Mouse (Mus musculus) MEL (cell line): ENCODE measurements around the gene Iqch.

Experiments used
- CTCF ChIP-seq, 3 experiments: IDR thresholded peaks in 2 of 3; conservative IDR thresholded peaks in 1 of 3; 2 replicates each; pipeline ENCODE4 v1.5.1; 2011 to 2012; ENCODE audit warnings: low read length in 3 of 3, low read depth in 2 of 3, mild to moderate bottlenecking in 2 of 3, improper control_type of control experiment in 1 of 3, inconsistent platforms in 1 of 3, mixed read lengths in 1 of 3, moderate library complexity in 1 of 3; ENCODE audit not compliant: control insufficient read depth in 1 of 3, insufficient read depth in 1 of 3, poor library complexity in 1 of 3, severe bottlenecking in 1 of 3
- KAT2A ChIP-seq: conservative IDR thresholded peaks from 2 replicates; pipeline ENCODE4 v1.6.1; 2012; ENCODE audit warnings: low read depth, low read length, improper control_type of control experiment, inconsistent platforms
- MEF2A ChIP-seq: IDR thresholded peaks from 2 replicates; pipeline ENCODE4 v1.6.1; 2014; ENCODE audit warnings: low read depth, mild to moderate bottlenecking, inconsistent platforms, low read length, improper control_type of control experiment; ENCODE audit not compliant: poor library complexity, insufficient replicate concordance, severe bottlenecking; ENCODE audit errors: extremely low read depth

DNA sequence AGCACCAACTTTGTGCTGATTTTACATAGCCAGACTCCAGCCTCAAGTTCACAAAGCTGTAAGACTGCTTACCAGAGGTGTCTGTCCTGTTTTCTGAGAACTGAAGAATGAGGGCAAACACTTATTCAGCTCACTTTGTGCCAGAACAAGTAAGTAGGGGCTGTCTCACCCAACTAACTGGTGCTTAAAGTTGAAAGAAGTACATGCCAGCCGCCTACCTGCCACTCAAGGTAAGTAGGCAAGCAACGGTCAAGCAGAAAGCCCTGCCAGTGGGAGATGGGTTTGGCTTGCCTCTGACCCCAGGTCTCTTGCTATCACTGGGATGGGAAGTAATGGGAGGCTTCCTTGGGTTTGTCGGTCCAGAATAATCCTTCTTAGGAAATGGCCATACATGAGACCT, 24.8 kb downstream of the Iqch start:
- TF ChIP-seq CTCF (IDR thresholded peaks at IDR 0.05 in 2 of 3, conservative IDR thresholded peaks at IDR 0.05 in 1 of 3; ENCODE audit: control insufficient read depth in 1 of 3, insufficient read depth in 1 of 3, low read depth in 2 of 3, low read length in 3 of 3, poor library complexity in 1 of 3, severe bottlenecking in 1 of 3) (no peak), KAT2A (no peak), MEF2A (no peak)
